Mouse (Mus musculus): ENCODE measurements around the gene Olfr1225. TPM values are rescaled to one million over a fixed set of nuclear protein-coding genes. Genes with fewer than 3 reads are reported as not detected.
"Not testable (repeated sequence)": the region's sequence is repeated elsewhere in the genome, so short reads cannot be mapped to it uniquely, and the experiment has no call there.

Olfr1225 gene
- total RNA-seq (2017), result not detected in 2 replicates

GRCm38 (mm10) chr2:89174569-89174968 is at the start of gene Olfr1225:
TSS of gene Olfr1225 (minus strand) at chr2:89174669.
- no peak for ATAC-seq (replicated peaks; ENCODE audit: low read depth, poor library complexity, severe bottlenecking)

GRCm38 (mm10) chr2:89199948-89200347 is 25.5 kb upstream of the Olfr1225 start, which contains the start of gene Olfr1226:
TSS of gene Olfr1226 (minus strand) at chr2:89200048.
- ATAC-seq (replicated peaks; ENCODE audit: low read depth, poor library complexity, severe bottlenecking), result no peak

- ATAC-seq (replicated peaks; ENCODE audit: low read depth, poor library complexity, severe bottlenecking), result peak; percentile 42; the same call in 1 of the 2 replicates
Observed at GRCm38 (mm10) chr2:89196325-89196982, 22.0 kb upstream of the Olfr1225 start.

GRCm38 (mm10) chr2:89164711-89165110 is 9.8 kb downstream of the Olfr1225 start:
- not testable (repeated sequence) for ATAC-seq (replicated peaks; ENCODE audit: low read depth, poor library complexity, severe bottlenecking)

- not testable (repeated sequence) for ATAC-seq (replicated peaks; ENCODE audit: low read depth, poor library complexity, severe bottlenecking)
Observed at GRCm38 (mm10) chr2:89163991-89164390, 10.5 kb downstream of the Olfr1225 start, which contains the start of gene Olfr1224-ps1. TSS of gene Olfr1224-ps1 (minus strand) at chr2:89164091.

GRCm38 (mm10) chr2:89151460-89151859 is 23.0 kb downstream of the Olfr1225 start, which contains the start of gene Olfr1223:
TSS of gene Olfr1223 (minus strand) at chr2:89151560.
- ATAC-seq (replicated peaks; ENCODE audit: low read depth, poor library complexity, severe bottlenecking), result no peak

GRCm38 (mm10) chr2:89132954-89133353 is 41.5 kb downstream of the Olfr1225 start, which contains the start of gene Olfr1222:
TSS of gene Olfr1222 (minus strand) at chr2:89133054.
- ATAC-seq (replicated peaks; ENCODE audit: low read depth, poor library complexity, severe bottlenecking), result no peak

Other genes with a start within 250 kb of the Olfr1225 start
- gene Olfr1211, start 236.6 kb downstream of the Olfr1225 start, total RNA-seq (2017), result not detected in 2 replicates
- not detected in 2 replicates for gene Olfr1212, start 220.7 kb downstream of the Olfr1225 start, total RNA-seq (2017)
- not detected in 2 replicates for gene Gm13762, start 194.4 kb downstream of the Olfr1225 start, total RNA-seq (2017)
- gene Olfr1214, start 182.0 kb downstream of the Olfr1225 start, total RNA-seq (2017), result not detected in 2 replicates
- not detected in 2 replicates for gene Olfr1215, start 167.7 kb downstream of the Olfr1225 start, total RNA-seq (2017)
- not detected in 2 replicates for gene Olfr1216, start 156.3 kb downstream of the Olfr1225 start, total RNA-seq (2017)
- not detected in 2 replicates for gene Olfr1217, start 142.6 kb downstream of the Olfr1225 start, total RNA-seq (2017)
- gene Olfr1218, start 113.5 kb downstream of the Olfr1225 start, total RNA-seq (2017), result not detected in 2 replicates
- gene Olfr1219, start 91.2 kb downstream of the Olfr1225 start, total RNA-seq (2017), result not detected in 2 replicates
- gene Olfr1220, start 67.8 kb downstream of the Olfr1225 start, total RNA-seq (2017), result not detected in 2 replicates
- gene Olfr1221, start 57.4 kb downstream of the Olfr1225 start, total RNA-seq (2017), result not detected in 2 replicates
- not detected in 2 replicates for gene Olfr1222, start 41.6 kb downstream of the Olfr1225 start, total RNA-seq (2017)
- not detected in 2 replicates for gene Olfr1223, start 23.1 kb downstream of the Olfr1225 start, total RNA-seq (2017)
- gene Olfr1224-ps1, start 10.6 kb downstream of the Olfr1225 start, total RNA-seq (2017), result not detected in 2 replicates
- gene Olfr1226, start 25.4 kb upstream of the Olfr1225 start, total RNA-seq (2017), result not detected in 2 replicates
- gene Olfr1228, start 79.4 kb upstream of the Olfr1225 start, total RNA-seq (2017), result not detected in 2 replicates
- not detected in 2 replicates for gene Olfr1229, start 113.3 kb upstream of the Olfr1225 start, total RNA-seq (2017)
- not detected in 2 replicates for gene Olfr1230, start 122.6 kb upstream of the Olfr1225 start, total RNA-seq (2017)
- gene Olfr1231, start 132.4 kb upstream of the Olfr1225 start, total RNA-seq (2017), result not detected in 2 replicates
- gene Olfr1232, start 155.0 kb upstream of the Olfr1225 start, total RNA-seq (2017), result not detected in 2 replicates
- gene Olfr1233, start 167.7 kb upstream of the Olfr1225 start, total RNA-seq (2017), result not detected in 2 replicates
- gene Olfr1234, start 190.2 kb upstream of the Olfr1225 start, total RNA-seq (2017), result not detected in 2 replicates
- not detected in 2 replicates for gene Olfr1238, start 235.0 kb upstream of the Olfr1225 start, total RNA-seq (2017)
- gene Olfr1239, start 245.7 kb upstream of the Olfr1225 start, total RNA-seq (2017), result not detected in 2 replicates

All from common myeloid progenitor, adult 5-6 weeks (primary cell).